ENCODE assay signal across 8 mouse cellular contexts in genomic region chr4:133872812-133873300, GRCm38 (mm10). TPM values are rescaled to one million over a fixed set of nuclear protein-coding genes. Genes with fewer than 3 reads are reported as not detected.
A peak's percentile ranks its signal among the peaks of the same experiment; 100 is the strongest.
DNase-seq lines count a peak whose midpoint lies in the region.

No protein-coding gene starts in this region.

- intact Hi-C loops in left cerebral cortex, postnatal 4 days (cut with DNase I): no loop called here

- 1% methylated on average over 15 of the region's 15 CpGs for WGBS in macrophage (ENCODE audit: missing documents)

- peaks cover 34% of the 10 kb centered on the region for H3K36me3 ChIP-seq in macrophage (ENCODE audit: inconsistent target)

- H3K4me3 ChIP-seq in brown adipose tissue, adult 24 weeks (ENCODE audit: insufficient read depth, low read depth, low read length): peak overlapping the region; percentile 50
- H3K4me3 ChIP-seq in macrophage (ENCODE audit: inconsistent target): peak overlapping the region; percentile 55

- DNase-seq in layer of hippocampus, adult 9-11 months: peak; percentile 71
- no peak for DNase-seq in layer of hippocampus, postnatal 10 days (ENCODE audit: low spot score in 2 of 2)
- peak; percentile 29 for DNase-seq in heart, postnatal 4 days
- peak; percentile 83 for DNase-seq in thymus, postnatal 25 days
- no peak for DNase-seq in left cerebral cortex, postnatal 4 days
- DNase-seq in layer of hippocampus, adult 9-10 months (ENCODE audit: low spot score): no peak

- H3K79me2 ChIP-seq in macrophage (ENCODE audit: inconsistent target): peaks cover 36% of the 10 kb centered on the region

- H3K27ac ChIP-seq in brown adipose tissue, adult 24 weeks (replicated peaks; ENCODE audit: low read depth, low read length): no peak overlapping the region
- H3K27ac ChIP-seq in macrophage: peak overlapping the region; percentile 83

- no peaks in the 10 kb centered on the region for H3K4me1 ChIP-seq in brown adipose tissue, adult 24 weeks (ENCODE audit: control insufficient read depth, insufficient read depth, insufficient read length, low read length)

RNA-seq across cellular contexts. Expression of gene Rps6ka1, which starts 14.7 kb away (rescaled TPM):
- total RNA-seq in layer of hippocampus, postnatal 10 days (2021): 10 to 100 TPM; 18.2 TPM
- polyA plus RNA-seq in brown adipose tissue, adult 24 weeks (2012; ENCODE audit: insufficient read depth, insufficient read length, missing spikeins): 3.3 and 4.2 TPM in 2 replicates
- 10 to 100 TPM in 1 of 2 experiments, 1 to 10 TPM in 1; 9.1 to 10.7 TPM for total RNA-seq in heart, postnatal 4 days (2021)
- total RNA-seq in macrophage (2018; cell fraction: chromatin; rRNA removed): 100 to 1,000 TPM in 8 of 26 experiments, 10 to 100 TPM in 18; 33.6 to 141 (median 81.5) TPM
- 100 to 1,000 TPM in 4 of 26 experiments, 10 to 100 TPM in 22; 34.2 to 113 (median 67.1) TPM for total RNA-seq in macrophage (2018; cell fraction: cytosol; rRNA removed)
- 100 to 1,000 TPM in 1 of 26 experiments, 10 to 100 TPM in 25; 25.2 to 119 (median 61.8) TPM for total RNA-seq in macrophage (2018; cell fraction: nucleus; rRNA removed)
- polyA plus RNA-seq in macrophage (2018): 43.0 to 72.5 TPM (median 71.4 TPM) in 3 replicates
- total RNA-seq in left cerebral cortex, postnatal 4 days (2021): 10 to 100 TPM; 16.8 to 18.7 TPM

Comparison
In these comparisons a context has a peak if more than half of its experiments do, and no peak if none do; other contexts are left out.
1. DNase-seq: peak in layer of hippocampus, adult 9-11 months (single experiment), heart, postnatal 4 days (single experiment) and thymus, postnatal 25 days (single experiment); none in layer of hippocampus, postnatal 10 days (0 of 2), left cerebral cortex, postnatal 4 days (single experiment) and layer of hippocampus, adult 9-10 months (single experiment).